Mouse (Mus musculus): ENCODE results near the gene Col23a1. TPM values are rescaled to one million over a fixed set of nuclear protein-coding genes. Genes with fewer than 3 reads are reported as not detected.

The Col23a1 gene
- polyA plus RNA-seq, 1 experiment from 2014 or later, result 4.0 TPM

DNA sequence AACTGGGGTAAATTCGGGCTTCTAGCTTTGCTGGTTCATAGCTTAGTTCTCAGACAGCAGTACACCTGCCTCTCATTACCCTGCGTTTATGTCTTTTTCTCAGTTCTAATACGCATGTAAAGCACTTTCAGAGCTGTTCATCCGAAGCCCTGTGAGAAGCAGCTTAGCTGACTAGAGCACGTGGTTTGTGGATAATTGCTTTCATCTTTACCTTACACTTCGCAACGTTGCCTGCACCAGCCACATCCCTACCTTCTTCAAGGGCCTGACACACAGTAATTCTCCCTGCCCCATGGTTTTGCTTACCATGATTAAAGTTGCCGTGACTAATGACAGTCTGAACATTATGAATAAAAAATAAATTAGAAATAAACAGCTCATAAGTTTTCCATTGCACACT lies 22.1 kb downstream of the Col23a1 start:
- Histone ChIP-seq H3K36me3 (ENCODE audit: control insufficient read depth, insufficient read depth) (no peaks in the 10 kb centered on the region), H3K4me3 (ENCODE audit: low read length) (no peak overlapping the region), H3K27ac (ENCODE audit: low read length) (no peak overlapping the region), H3K4me1 (ENCODE audit: control insufficient read depth, insufficient read depth, low read length) (peaks cover 3% of the 10 kb centered on the region; the same call in 1 of the 2 replicates), H3K4me2 (ENCODE audit: low read depth, low read length) (no peak overlapping the region), H3K9me3 (replicated peaks; ENCODE audit: control insufficient read depth, low read length) (no peaks in the 10 kb centered on the region), H3K27me3 (ENCODE audit: control insufficient read depth, insufficient read depth, low read length) (no peaks in the 10 kb centered on the region), H3K9ac (ENCODE audit: low read length) (no peak overlapping the region)
- ATAC-seq (replicated peaks; ENCODE audit: extremely low read depth, insufficient read depth, low FRiP score), result no peak
- 83% methylated on average over 8 of the region's 8 CpGs for WGBS

DNA sequence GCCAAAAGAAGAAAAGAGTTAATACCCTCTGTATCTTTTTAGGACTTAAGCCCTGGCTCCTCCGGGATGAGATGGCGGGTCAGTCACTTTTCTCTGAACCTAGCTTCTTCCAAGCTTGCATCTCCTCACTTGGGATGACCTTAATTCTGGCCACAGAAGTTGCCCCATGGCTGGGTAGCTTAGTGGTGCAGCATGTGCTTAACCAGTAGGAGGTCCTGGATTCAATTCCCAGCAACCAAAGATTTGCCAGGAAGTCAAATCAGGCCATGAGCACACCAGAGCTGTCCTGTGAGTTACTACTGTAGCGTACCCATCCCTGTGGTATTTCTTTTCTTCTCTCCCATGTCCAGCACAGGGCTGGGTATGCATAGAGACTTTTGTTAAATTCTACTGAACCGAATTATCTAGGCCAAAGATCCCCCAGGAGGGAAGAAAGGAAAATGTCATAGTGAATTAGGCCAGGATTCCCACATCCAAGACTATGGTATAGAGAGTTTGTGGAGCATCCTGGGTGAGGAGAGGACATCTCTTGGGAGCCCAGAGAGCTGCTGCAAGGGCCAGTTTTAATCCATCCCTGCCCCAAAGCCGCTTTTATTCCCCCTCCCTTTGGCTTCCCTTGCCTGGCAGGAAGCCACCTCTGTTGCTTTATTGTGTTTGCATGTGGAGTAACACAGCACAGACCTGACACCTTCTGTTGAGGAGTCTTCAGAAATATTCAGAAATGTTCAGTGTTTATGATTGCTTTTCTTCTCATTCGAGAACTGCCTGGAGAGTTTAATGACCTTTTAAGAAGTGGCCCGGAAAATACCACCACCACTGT lies 26.5 kb downstream of the Col23a1 start:
- no peak for ATAC-seq (replicated peaks; ENCODE audit: extremely low read depth, insufficient read depth, low FRiP score)
- 85% methylated on average over 7 of the region's 7 CpGs for WGBS

DNA sequence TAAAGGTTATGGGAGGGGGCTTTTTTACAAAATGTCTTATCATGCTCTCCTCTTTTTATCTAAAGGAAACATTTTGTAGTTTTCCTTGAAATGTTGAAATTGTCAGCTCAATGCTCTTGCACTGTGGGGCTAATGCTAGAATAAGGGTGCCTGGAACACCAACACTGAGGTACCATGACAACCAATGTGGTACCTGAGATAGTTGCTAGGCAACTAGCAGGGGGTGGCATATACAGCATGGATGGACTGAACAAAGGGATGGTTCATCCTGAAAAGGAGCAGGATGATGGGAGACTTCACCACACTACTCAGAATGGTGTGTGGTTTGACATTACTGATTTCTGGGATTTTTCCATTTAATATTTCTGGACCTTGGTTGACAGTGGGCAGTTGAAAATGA lies 30.9 kb downstream of the Col23a1 start:
- no peak overlapping the region for H3K27ac ChIP-seq (ENCODE audit: low read length)
- H3K9me3 ChIP-seq (replicated peaks; ENCODE audit: control insufficient read depth, low read length), result peaks cover 5% of the 10 kb centered on the region; the same call in 1 of the 2 replicates
- no peak overlapping the region for H3K4me2 ChIP-seq (ENCODE audit: low read depth, low read length)
- no peaks in the 10 kb centered on the region for H3K27me3 ChIP-seq (ENCODE audit: control insufficient read depth, insufficient read depth, low read length)
- no peak overlapping the region for H3K4me3 ChIP-seq (ENCODE audit: low read length)
- H3K9ac ChIP-seq (ENCODE audit: low read length), result no peak overlapping the region
- no peaks in the 10 kb centered on the region for H3K36me3 ChIP-seq (ENCODE audit: control insufficient read depth, insufficient read depth)
- H3K4me1 ChIP-seq (ENCODE audit: control insufficient read depth, insufficient read depth, low read length), result no peaks in the 10 kb centered on the region
- ATAC-seq (replicated peaks; ENCODE audit: extremely low read depth, insufficient read depth, low FRiP score), result no peak

More for the DNA sequence above, 26.5 kb downstream of the Col23a1 start:
- no peak overlapping the region for H3K4me3 ChIP-seq (ENCODE audit: low read length)
- H3K9ac ChIP-seq (ENCODE audit: low read length), result no peak overlapping the region
- H3K27me3 ChIP-seq (ENCODE audit: control insufficient read depth, insufficient read depth, low read length), result no peaks in the 10 kb centered on the region
- no peak overlapping the region for H3K27ac ChIP-seq (ENCODE audit: low read length)
- no peaks in the 10 kb centered on the region for H3K4me1 ChIP-seq (ENCODE audit: control insufficient read depth, insufficient read depth, low read length)
- H3K9me3 ChIP-seq (replicated peaks; ENCODE audit: control insufficient read depth, low read length), result peaks cover 4% of the 10 kb centered on the region; the same call in 1 of the 2 replicates
- H3K4me2 ChIP-seq (ENCODE audit: low read depth, low read length), result no peak overlapping the region
- no peaks in the 10 kb centered on the region for H3K36me3 ChIP-seq (ENCODE audit: control insufficient read depth, insufficient read depth)

DNA sequence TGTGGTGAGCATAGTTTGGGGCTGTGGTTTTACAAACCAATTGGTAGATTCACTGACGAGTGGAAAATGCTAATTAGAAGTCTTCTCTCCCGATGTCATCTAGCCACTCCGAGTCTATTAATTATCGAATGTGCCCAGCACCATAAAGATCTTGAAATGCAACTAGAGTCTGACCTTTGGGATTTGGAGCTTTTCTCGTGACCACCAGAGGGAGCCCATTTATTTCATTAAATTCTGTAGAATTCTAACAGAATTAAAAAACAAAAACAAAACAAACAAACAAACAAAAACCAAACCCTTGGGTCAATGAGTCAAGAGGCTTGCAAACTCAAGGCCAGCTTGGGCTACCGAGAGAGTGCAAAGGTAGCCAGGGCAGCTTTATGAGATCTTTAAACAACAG lies 37.2 kb downstream of the Col23a1 start:
- H3K4me2 ChIP-seq (ENCODE audit: low read depth, low read length), result no peak overlapping the region
- no peak overlapping the region for H3K9ac ChIP-seq (ENCODE audit: low read length)
- H3K27me3 ChIP-seq (ENCODE audit: control insufficient read depth, insufficient read depth, low read length), result no peaks in the 10 kb centered on the region
- WGBS, result 69% methylated on average over 6 of the region's 6 CpGs
- no peaks in the 10 kb centered on the region for H3K9me3 ChIP-seq (replicated peaks; ENCODE audit: control insufficient read depth, low read length)
- no peak overlapping the region for H3K4me3 ChIP-seq (ENCODE audit: low read length)
- no peak for ATAC-seq (replicated peaks; ENCODE audit: extremely low read depth, insufficient read depth, low FRiP score)
- no peaks in the 10 kb centered on the region for H3K4me1 ChIP-seq (ENCODE audit: control insufficient read depth, insufficient read depth, low read length)
- H3K36me3 ChIP-seq (ENCODE audit: control insufficient read depth, insufficient read depth), result no peaks in the 10 kb centered on the region
- H3K27ac ChIP-seq (ENCODE audit: low read length), result no peak overlapping the region

DNA sequence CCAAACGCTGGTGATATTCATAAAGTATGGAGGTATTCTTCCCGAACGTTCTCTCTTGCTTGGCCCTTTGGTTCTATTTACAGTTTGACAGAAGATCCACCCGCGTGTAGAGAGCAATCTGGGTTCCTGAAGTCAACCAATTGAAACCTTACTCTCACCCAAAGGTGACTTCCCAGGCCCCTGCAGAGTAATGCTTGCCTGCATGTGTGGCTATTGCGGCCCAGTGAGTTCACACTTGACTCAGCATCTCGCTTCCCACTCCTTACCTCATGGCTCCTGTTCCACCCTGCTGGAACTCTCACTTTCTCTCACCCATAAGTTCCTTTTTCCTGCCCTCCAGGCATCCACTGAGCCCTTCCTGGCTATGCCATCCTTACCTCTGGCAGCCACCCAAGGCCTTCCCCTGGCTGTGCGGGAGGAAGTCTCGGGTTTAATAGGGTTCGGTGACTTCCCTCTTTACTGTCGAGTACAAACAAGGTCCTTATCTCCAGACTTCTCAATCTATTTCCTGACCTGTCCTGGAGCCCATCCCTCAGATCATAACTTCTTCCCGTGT lies 38.7 kb downstream of the Col23a1 start:
- no peak for ATAC-seq (replicated peaks; ENCODE audit: extremely low read depth, insufficient read depth, low FRiP score)
- no peak overlapping the region for H3K9ac ChIP-seq (ENCODE audit: low read length)
- H3K4me3 ChIP-seq (ENCODE audit: low read length), result no peak overlapping the region
- H3K36me3 ChIP-seq (ENCODE audit: control insufficient read depth, insufficient read depth), result no peaks in the 10 kb centered on the region
- WGBS, result 67% methylated on average over 12 of the region's 12 CpGs
- H3K27ac ChIP-seq (ENCODE audit: low read length), result no peak overlapping the region
- H3K27me3 ChIP-seq (ENCODE audit: control insufficient read depth, insufficient read depth, low read length), result no peaks in the 10 kb centered on the region
- H3K4me1 ChIP-seq (ENCODE audit: control insufficient read depth, insufficient read depth, low read length), result no peaks in the 10 kb centered on the region
- no peak overlapping the region for H3K4me2 ChIP-seq (ENCODE audit: low read depth, low read length)
- peaks cover 3% of the 10 kb centered on the region for H3K9me3 ChIP-seq (replicated peaks; ENCODE audit: control insufficient read depth, low read length)

DNA sequence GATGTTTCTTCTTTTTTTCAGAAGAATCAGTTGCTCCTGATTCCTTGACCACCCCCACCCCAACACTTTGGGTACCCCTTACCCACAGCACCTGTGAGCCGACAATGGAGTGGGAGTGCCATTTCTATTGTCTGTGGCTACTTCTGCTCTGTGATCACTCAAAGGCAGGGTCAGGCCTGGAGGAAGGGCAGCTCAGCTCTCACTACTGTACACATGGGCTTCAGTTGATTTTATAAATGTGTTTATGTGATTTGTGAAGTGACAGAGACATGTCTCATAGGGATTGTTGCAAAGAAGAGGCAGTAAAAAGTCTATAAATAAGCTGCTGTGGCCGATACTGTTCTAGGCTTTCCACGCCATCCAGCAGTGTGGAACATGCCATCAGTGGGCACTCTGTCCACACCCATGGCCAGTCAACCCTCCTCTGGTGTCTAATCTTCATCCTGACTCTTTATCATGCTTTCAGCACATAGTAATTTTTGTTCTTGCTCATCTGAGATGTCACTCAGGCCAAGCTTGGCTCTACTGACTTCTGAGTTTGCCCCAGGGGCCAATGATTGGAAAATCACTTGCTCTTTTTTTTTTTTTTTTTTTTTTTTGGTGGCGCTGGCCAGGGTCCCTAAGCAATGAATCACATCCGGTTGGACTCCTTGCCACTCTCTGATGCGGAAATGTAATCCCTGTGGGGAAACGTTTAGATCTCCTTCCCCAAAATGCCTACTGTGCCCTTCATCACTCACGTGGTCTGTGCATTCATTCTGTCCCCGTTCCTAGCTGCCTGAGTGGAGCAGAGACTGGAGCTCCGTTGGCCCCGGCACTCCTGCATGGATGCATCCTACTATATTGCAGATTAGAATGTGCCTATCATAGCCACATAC lies 40.4 kb downstream of the Col23a1 start:
- H3K9ac ChIP-seq (ENCODE audit: low read length), result no peak overlapping the region
- H3K36me3 ChIP-seq (ENCODE audit: control insufficient read depth, insufficient read depth), result no peaks in the 10 kb centered on the region
- no peak overlapping the region for H3K4me2 ChIP-seq (ENCODE audit: low read depth, low read length)
- 67% methylated on average over 11 of the region's 11 CpGs for WGBS
- H3K27me3 ChIP-seq (ENCODE audit: control insufficient read depth, insufficient read depth, low read length), result no peaks in the 10 kb centered on the region
- no peak overlapping the region for H3K4me3 ChIP-seq (ENCODE audit: low read length)
- H3K27ac ChIP-seq (ENCODE audit: low read length), result no peak overlapping the region
- peaks cover 3% of the 10 kb centered on the region for H3K9me3 ChIP-seq (replicated peaks; ENCODE audit: control insufficient read depth, low read length)
- H3K4me1 ChIP-seq (ENCODE audit: control insufficient read depth, insufficient read depth, low read length), result no peaks in the 10 kb centered on the region
- no peak for ATAC-seq (replicated peaks; ENCODE audit: extremely low read depth, insufficient read depth, low FRiP score)

DNA sequence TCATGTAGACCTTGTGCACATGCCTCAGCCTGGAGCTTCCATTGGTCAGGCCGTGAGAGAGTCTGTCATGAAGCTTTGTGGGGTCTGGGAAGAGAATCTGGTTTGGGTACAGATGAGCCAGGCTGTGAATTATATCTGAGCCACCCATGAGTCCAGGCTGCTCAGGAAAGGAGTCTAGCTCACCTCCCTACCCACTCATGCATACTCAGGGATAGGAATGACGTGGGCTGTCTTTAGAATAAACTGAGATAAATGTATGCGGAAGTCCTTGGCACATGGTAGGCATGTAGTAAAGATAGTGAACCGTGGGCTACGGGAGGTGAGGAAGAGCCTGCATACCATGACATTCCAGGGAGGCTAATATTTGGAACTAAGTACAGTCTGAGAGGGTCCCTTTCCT lies 44.3 kb downstream of the Col23a1 start:
- Histone ChIP-seq H3K4me2 (ENCODE audit: low read depth, low read length) (no peak overlapping the region), H3K4me3 (ENCODE audit: low read length) (no peak overlapping the region), H3K27me3 (ENCODE audit: control insufficient read depth, insufficient read depth, low read length) (no peaks in the 10 kb centered on the region), H3K9ac (ENCODE audit: low read length) (no peak overlapping the region), H3K36me3 (ENCODE audit: control insufficient read depth, insufficient read depth) (no peaks in the 10 kb centered on the region), H3K4me1 (ENCODE audit: control insufficient read depth, insufficient read depth, low read length) (no peaks in the 10 kb centered on the region; the same call in 1 of the 2 replicates), H3K27ac (ENCODE audit: low read length) (no peak overlapping the region), H3K9me3 (replicated peaks; ENCODE audit: control insufficient read depth, low read length) (peaks cover 3% of the 10 kb centered on the region)
- 43% methylated on average over 5 of the region's 5 CpGs for WGBS
- ATAC-seq (replicated peaks; ENCODE audit: extremely low read depth, insufficient read depth, low FRiP score), result no peak

DNA sequence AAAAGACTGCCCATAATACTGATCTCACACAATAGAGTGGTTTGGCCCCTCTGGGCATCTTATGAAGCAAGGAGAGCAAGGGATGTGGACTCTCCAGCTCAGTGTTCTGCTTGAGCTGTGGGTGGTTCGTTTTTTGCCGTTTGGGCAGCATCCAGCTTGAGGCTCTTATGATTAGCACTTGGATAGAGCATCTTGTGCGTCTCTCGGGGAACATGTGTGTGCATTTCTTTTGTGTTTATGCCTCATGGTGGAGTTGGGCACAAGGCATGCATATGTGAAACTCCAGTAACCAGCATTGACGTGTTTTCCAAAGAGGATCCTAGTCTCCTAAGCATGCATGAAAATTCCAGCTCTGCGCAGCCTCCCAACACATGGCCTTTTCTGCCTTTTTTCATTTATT lies 47.9 kb downstream of the Col23a1 start:
- Histone ChIP-seq H3K27ac (ENCODE audit: low read length) (no peak overlapping the region), H3K9ac (ENCODE audit: low read length) (no peak overlapping the region), H3K4me2 (ENCODE audit: low read depth, low read length) (no peak overlapping the region), H3K4me1 (ENCODE audit: control insufficient read depth, insufficient read depth, low read length) (no peaks in the 10 kb centered on the region; the same call in 1 of the 2 replicates), H3K9me3 (replicated peaks; ENCODE audit: control insufficient read depth, low read length) (peaks cover 3% of the 10 kb centered on the region), H3K27me3 (ENCODE audit: control insufficient read depth, insufficient read depth, low read length) (no peaks in the 10 kb centered on the region), H3K36me3 (ENCODE audit: control insufficient read depth, insufficient read depth) (no peaks in the 10 kb centered on the region), H3K4me3 (ENCODE audit: low read length) (no peak overlapping the region)
- WGBS, result 79% methylated on average over 6 of the region's 6 CpGs
- no peak for ATAC-seq (replicated peaks; ENCODE audit: extremely low read depth, insufficient read depth, low FRiP score)

DNA sequence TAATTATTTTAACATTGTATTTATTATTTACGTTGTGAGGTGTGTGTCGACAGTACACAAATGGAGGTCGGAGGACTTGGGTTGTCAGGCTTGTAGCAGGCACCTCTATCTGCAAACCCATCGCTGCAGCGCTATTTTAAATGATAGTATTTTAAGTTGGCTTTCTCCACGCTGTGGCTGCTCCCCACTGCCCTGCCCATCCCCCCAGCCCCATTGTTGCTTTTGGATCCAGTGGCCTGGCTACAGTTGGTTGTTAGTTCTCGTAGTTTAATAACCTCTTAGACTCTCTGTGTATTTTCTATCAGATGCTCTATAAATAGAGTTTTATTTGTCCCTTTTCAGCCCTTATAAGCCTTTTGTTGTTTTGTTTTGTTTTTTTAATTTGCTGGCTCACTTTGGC lies 48.7 kb downstream of the Col23a1 start:
- Histone ChIP-seq H3K27ac (ENCODE audit: low read length) (no peak overlapping the region), H3K27me3 (ENCODE audit: control insufficient read depth, insufficient read depth, low read length) (no peaks in the 10 kb centered on the region), H3K4me3 (ENCODE audit: low read length) (no peak overlapping the region), H3K4me1 (ENCODE audit: control insufficient read depth, insufficient read depth, low read length) (peaks cover 2% of the 10 kb centered on the region; the same call in 1 of the 2 replicates), H3K36me3 (ENCODE audit: control insufficient read depth, insufficient read depth) (no peaks in the 10 kb centered on the region), H3K4me2 (ENCODE audit: low read depth, low read length) (no peak overlapping the region), H3K9ac (ENCODE audit: low read length) (no peak overlapping the region), H3K9me3 (replicated peaks; ENCODE audit: control insufficient read depth, low read length) (no peaks in the 10 kb centered on the region)
- no peak for ATAC-seq (replicated peaks; ENCODE audit: extremely low read depth, insufficient read depth, low FRiP score)
- WGBS, result 62% methylated on average over 7 of the region's 7 CpGs
